Mouse (Mus musculus) T-helper 17 cell (primary cell): ENCODE measurements around the gene S100a1.

ENCODE experiments used
- in situ Hi-C, 2 experiments: fragments of 300-600 bp; cut with MboI, MseI; formaldehyde crosslinking; loops; 1 replicate in 1 of 2; 2 replicates in 1 of 2; pipeline ENCODE4 v1.15.1; 2025; ENCODE audit warnings: high pct_unique_total_duplicates in 2 of 2

The S100a1 gene

GRCm38 (mm10) chr3:90512948-90513642 is 1.1 kb downstream of the S100a1 start:
- in situ Hi-C loops: no loop called here

GRCm38 (mm10) chr3:90512276-90512675 is 1.9 kb downstream of the S100a1 start:
- in situ Hi-C loops: no loop called here

GRCm38 (mm10) chr3:90509747-90510123 is 4.5 kb downstream of the S100a1 start:
- in situ Hi-C loops: no loop called here

GRCm38 (mm10) chr3:90508950-90509746 is 5.0 kb downstream of the S100a1 start, which contains the start of gene Chtop:
Gene Chtop, minus strand, starts transcription at chr3:90509498.
- in situ Hi-C loops: no loop called here

GRCm38 (mm10) chr3:90508287-90508949 is 5.8 kb downstream of the S100a1 start:
- in situ Hi-C loops: no loop called here

- in situ Hi-C loops: no loop called here
These were observed 7.8 kb downstream of the S100a1 start for GRCm38 (mm10) chr3:90506362-90506761.

GRCm38 (mm10) chr3:90505216-90505615 is 9.0 kb downstream of the S100a1 start:
- in situ Hi-C loops: no loop called here

GRCm38 (mm10) chr3:90503444-90503843 is 10.7 kb downstream of the S100a1 start:
- in situ Hi-C loops: no loop called here

- in situ Hi-C loops: loop anchor here in 1 of 2 experiments (10.0 to 25.0 kb wide), 2 partner anchors 1593 to 1810 kb away; partner anchors contain the start of gene Khdc4
These were observed 16.6 kb downstream of the S100a1 start for GRCm38 (mm10) chr3:90497597-90497996.

GRCm38 (mm10) chr3:90495850-90496525 is 18.2 kb downstream of the S100a1 start:
- in situ Hi-C loops: loop anchor here in 1 of 2 experiments (10.0 to 25.0 kb wide), 2 partner anchors 1591 to 1809 kb away; partner anchors contain the start of gene Khdc4

GRCm38 (mm10) chr3:90493831-90494540 is 20.2 kb downstream of the S100a1 start:
- in situ Hi-C loops: loop anchor here (5.0 to 25.0 kb wide), 3 partner anchors 93 to 1807 kb away; partner anchors contain the start of gene Khdc4 (in 1 of the 2)

- in situ Hi-C loops: loop anchor here (5.0 to 25.0 kb wide), 3 partner anchors 96 to 1804 kb away; partner anchors contain the start of gene Khdc4 (in 1 of the 2)
These were observed 22.8 kb downstream of the S100a1 start for GRCm38 (mm10) chr3:90491350-90491749.

GRCm38 (mm10) chr3:90490696-90491256 is 23.4 kb downstream of the S100a1 start, which contains the start of gene Snapin:
Gene Snapin, minus strand, starts transcription at chr3:90491033.
- in situ Hi-C loops: loop anchor here (5.0 to 25.0 kb wide), 3 partner anchors 97 to 1803 kb away; partner anchors contain the start of gene Khdc4 (in 1 of the 2)

- in situ Hi-C loops: loop anchor here in 1 of 2 experiments (25.0 kb wide), 1 partner anchor 1801 kb away; the partner anchor contains the start of gene Khdc4
These were observed 25.6 kb downstream of the S100a1 start for GRCm38 (mm10) chr3:90488576-90488975.

- in situ Hi-C loops: loop anchor here in 1 of 2 experiments (25.0 kb wide), 1 partner anchor 1800 kb away; the partner anchor contains the start of gene Khdc4
These were observed 27.2 kb downstream of the S100a1 start for GRCm38 (mm10) chr3:90486998-90487397.

- in situ Hi-C loops: loop anchor here in 1 of 2 experiments (25.0 kb wide), 1 partner anchor 1789 kb away; the partner anchor contains the start of gene Khdc4
These were observed 38.2 kb downstream of the S100a1 start, which contains the start of gene Ilf2 for GRCm38 (mm10) chr3:90475831-90476611. Gene Ilf2, plus strand, starts transcription at chr3:90476126.

GRCm38 (mm10) chr3:90475151-90475830 is 38.9 kb downstream of the S100a1 start:
- in situ Hi-C loops: loop anchor here in 1 of 2 experiments (25.0 kb wide), 1 partner anchor 1788 kb away; the partner anchor contains the start of gene Khdc4

GRCm38 (mm10) chr3:90472213-90472612 is 42.0 kb downstream of the S100a1 start:
- in situ Hi-C loops: no loop called here
